Mouse (Mus musculus): ENCODE results near the gene Phrf1. TPM values are rescaled to one million over a fixed set of nuclear protein-coding genes. Genes with fewer than 3 reads are reported as not detected.

Phrf1 gene
- total and polyA plus RNA-seq, 2 experiments: 8.1 to 9.2 TPM

DNA sequence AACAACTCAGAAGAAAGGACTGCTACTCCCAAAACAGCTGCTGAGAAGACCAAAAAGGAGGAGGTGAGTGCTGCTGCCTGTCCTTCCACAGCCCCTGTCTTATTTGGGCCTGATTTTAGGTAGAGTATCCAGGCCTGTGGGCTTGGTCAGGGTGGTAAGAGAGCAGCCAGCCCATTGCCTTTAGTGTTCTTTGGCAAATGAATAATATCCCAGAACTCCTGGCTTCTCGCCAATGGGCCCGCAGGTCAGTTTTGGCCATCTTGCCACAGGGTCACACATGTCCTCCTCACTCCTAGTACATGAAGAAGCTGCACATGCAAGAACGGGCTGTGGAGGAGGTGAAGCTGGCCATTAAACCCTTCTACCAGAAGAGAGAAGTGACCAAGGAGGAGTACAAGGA is 32.9 kb downstream of the Phrf1 start:
- 60% methylated on average over 3 of the region's 3 CpGs for WGBS
- H3K27ac ChIP-seq (replicated peaks; ENCODE audit: insufficient read depth, low read depth, low read length): no peak overlapping the region
- H3K79me2 ChIP-seq (ENCODE audit: control insufficient read depth, insufficient read depth, low read length): no peaks in the 10 kb centered on the region
- DNase-seq (ENCODE audit: extremely low read depth, low read depth, low spot score): no peak
- no peak overlapping the region for H3K4me3 ChIP-seq (ENCODE audit: insufficient read depth, low read depth, low read length)
- H3K4me1 ChIP-seq (ENCODE audit: control insufficient read depth, insufficient read depth, low read length): peaks cover 10% of the 10 kb centered on the region; the same call in 1 of the 2 replicates
- H3K36me3 ChIP-seq (ENCODE audit: control insufficient read depth, insufficient read depth, low read length): peaks cover 21% of the 10 kb centered on the region; the same call in 1 of the 2 replicates
- H3K27me3 ChIP-seq (ENCODE audit: control insufficient read depth, insufficient read depth, low read length): no peaks in the 10 kb centered on the region
- TF ChIP-seq CTCF (IDR thresholded peaks at IDR 0.05; ENCODE audit: low read depth, low read length) (no peak), POLR2A (IDR thresholded peaks at IDR 0.05; ENCODE audit: extremely low read depth, insufficient read depth, low read length) (no peak)
- H3K9ac ChIP-seq (ENCODE audit: low read depth, low read length): no peak overlapping the region

DNA sequence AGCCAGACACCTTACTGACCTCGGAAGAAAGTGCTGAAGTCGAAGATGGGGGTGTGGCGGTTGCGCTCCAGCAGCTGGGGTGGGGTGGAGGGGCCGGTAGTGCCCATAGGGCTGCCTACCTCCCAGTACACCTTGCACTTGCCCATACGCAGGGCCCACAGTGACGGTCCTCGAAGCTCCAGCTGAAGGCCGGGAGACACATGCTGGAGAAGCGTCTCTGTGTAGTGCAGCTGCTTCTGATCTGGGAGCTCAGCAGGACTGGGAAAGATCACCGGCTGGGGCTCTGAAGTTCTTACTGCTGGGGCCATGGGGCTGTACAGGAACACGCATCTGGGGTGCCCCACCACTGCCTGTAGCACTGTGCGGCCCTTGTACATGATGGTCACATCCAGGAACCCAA is 35.1 kb downstream of the Phrf1 start:
- Histone ChIP-seq H3K4me1 (ENCODE audit: control insufficient read depth, insufficient read depth, low read length) (peaks cover 12% of the 10 kb centered on the region; the same call in 1 of the 2 replicates), H3K9ac (ENCODE audit: low read depth, low read length) (no peak overlapping the region), H3K4me3 (ENCODE audit: insufficient read depth, low read depth, low read length) (no peak overlapping the region), H3K36me3 (ENCODE audit: control insufficient read depth, insufficient read depth, low read length) (peaks cover 15% of the 10 kb centered on the region; the same call in 1 of the 2 replicates), H3K27me3 (ENCODE audit: control insufficient read depth, insufficient read depth, low read length) (no peaks in the 10 kb centered on the region), H3K27ac (replicated peaks; ENCODE audit: insufficient read depth, low read depth, low read length) (no peak overlapping the region), H3K79me2 (ENCODE audit: control insufficient read depth, insufficient read depth, low read length) (no peaks in the 10 kb centered on the region)
- TF ChIP-seq CTCF (IDR thresholded peaks at IDR 0.05; ENCODE audit: low read depth, low read length): no peak
- TF ChIP-seq POLR2A (IDR thresholded peaks at IDR 0.05; ENCODE audit: extremely low read depth, insufficient read depth, low read length): no peak
- WGBS: 93% methylated on average over 13 of the region's 13 CpGs
- DNase-seq (ENCODE audit: extremely low read depth, low read depth, low spot score): no peak

GRCm38 (mm10) chr7:141264041-141264700 is 35.6 kb downstream of the Phrf1 start:
- Histone ChIP-seq H3K27me3 (ENCODE audit: control insufficient read depth, insufficient read depth, low read length) (no peaks in the 10 kb centered on the region), H3K79me2 (ENCODE audit: control insufficient read depth, insufficient read depth, low read length) (no peaks in the 10 kb centered on the region), H3K9ac (ENCODE audit: low read depth, low read length) (no peak overlapping the region), H3K4me3 (ENCODE audit: insufficient read depth, low read depth, low read length) (no peak overlapping the region), H3K4me1 (ENCODE audit: control insufficient read depth, insufficient read depth, low read length) (peaks cover 12% of the 10 kb centered on the region; the same call in 1 of the 2 replicates), H3K27ac (replicated peaks; ENCODE audit: insufficient read depth, low read depth, low read length) (no peak overlapping the region), H3K36me3 (ENCODE audit: control insufficient read depth, insufficient read depth, low read length) (peaks cover 12% of the 10 kb centered on the region; the same call in 1 of the 2 replicates)
- no peak for DNase-seq (ENCODE audit: extremely low read depth, low read depth, low spot score)
- TF ChIP-seq CTCF (IDR thresholded peaks at IDR 0.05; ENCODE audit: low read depth, low read length) (no peak), POLR2A (IDR thresholded peaks at IDR 0.05; ENCODE audit: extremely low read depth, insufficient read depth, low read length) (no peak)
- 87% methylated on average over 11 of the region's 11 CpGs for WGBS

GRCm38 (mm10) chr7:141264761-141265410 is 36.3 kb downstream of the Phrf1 start:
- no peak for DNase-seq (ENCODE audit: extremely low read depth, low read depth, low spot score)
- Histone ChIP-seq H3K27me3 (ENCODE audit: control insufficient read depth, insufficient read depth, low read length) (no peaks in the 10 kb centered on the region), H3K79me2 (ENCODE audit: control insufficient read depth, insufficient read depth, low read length) (no peaks in the 10 kb centered on the region), H3K27ac (replicated peaks; ENCODE audit: insufficient read depth, low read depth, low read length) (no peak overlapping the region), H3K4me3 (ENCODE audit: insufficient read depth, low read depth, low read length) (peak overlapping the region; percentile 46), H3K9ac (ENCODE audit: low read depth, low read length) (peak overlapping the region; percentile 32), H3K4me1 (ENCODE audit: control insufficient read depth, insufficient read depth, low read length) (peaks cover 12% of the 10 kb centered on the region; the same call in 1 of the 2 replicates), H3K36me3 (ENCODE audit: control insufficient read depth, insufficient read depth, low read length) (peaks cover 12% of the 10 kb centered on the region; the same call in 1 of the 2 replicates)
- 52% methylated on average over 12 of the region's 12 CpGs for WGBS
- TF ChIP-seq CTCF (IDR thresholded peaks at IDR 0.05; ENCODE audit: low read depth, low read length) (peak; percentile 63), POLR2A (IDR thresholded peaks at IDR 0.05; ENCODE audit: extremely low read depth, insufficient read depth, low read length) (no peak)

DNA sequence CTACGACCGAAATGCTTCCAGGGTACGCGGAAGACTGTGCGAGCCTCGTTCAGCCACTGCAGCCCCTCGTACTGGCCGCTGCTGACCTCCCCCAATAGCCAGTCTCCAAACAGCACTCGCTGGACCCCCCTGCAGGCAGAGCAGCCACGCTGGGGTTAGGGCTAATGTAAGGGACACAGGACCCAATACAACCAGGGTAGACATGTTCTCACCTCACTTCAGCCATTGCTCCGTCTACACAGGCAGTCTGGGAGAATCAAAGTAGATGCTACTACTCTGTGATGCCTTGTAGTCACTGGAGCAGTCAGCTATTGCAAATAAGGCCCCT is 36.8 kb downstream of the Phrf1 start:
- Histone ChIP-seq H3K27ac (replicated peaks; ENCODE audit: insufficient read depth, low read depth, low read length) (no peak overlapping the region), H3K4me3 (ENCODE audit: insufficient read depth, low read depth, low read length) (peak overlapping the region; percentile 46), H3K36me3 (ENCODE audit: control insufficient read depth, insufficient read depth, low read length) (peaks cover 12% of the 10 kb centered on the region; the same call in 1 of the 2 replicates), H3K27me3 (ENCODE audit: control insufficient read depth, insufficient read depth, low read length) (no peaks in the 10 kb centered on the region), H3K9ac (ENCODE audit: low read depth, low read length) (peak overlapping the region; percentile 32), H3K4me1 (ENCODE audit: control insufficient read depth, insufficient read depth, low read length) (peaks cover 12% of the 10 kb centered on the region; the same call in 1 of the 2 replicates), H3K79me2 (ENCODE audit: control insufficient read depth, insufficient read depth, low read length) (no peaks in the 10 kb centered on the region)
- no peak for TF ChIP-seq POLR2A (IDR thresholded peaks at IDR 0.05; ENCODE audit: extremely low read depth, insufficient read depth, low read length)
- TF ChIP-seq CTCF (IDR thresholded peaks at IDR 0.05; ENCODE audit: low read depth, low read length): no peak
- DNase-seq (ENCODE audit: extremely low read depth, low read depth, low spot score): no peak
- WGBS: 36% methylated on average over 11 of the region's 11 CpGs

Measured in liver, adult 2 months (tissue).